Mouse (Mus musculus) midbrain, embryonic 12.5 days (tissue): Measurements from ENCODE around the gene Igf1r. TPM values are rescaled to one million over a fixed set of nuclear protein-coding genes. Genes with fewer than 3 reads are reported as not detected.

Source experiments
- ATAC-seq: fragments of 200-750 bp; cut with Nextera tagmentation; 2 replicates; pipeline ENCODE4 v1.8.0; 2017; ENCODE audit warnings: low read depth, moderate TSS enrichment, moderate library complexity; ENCODE audit not compliant: low FRiP score
- H3K27ac ChIP-seq: fragments of 300-500 bp; sonication (generic); replicated peaks from 2 replicates; pipeline ENCODE4 v1.5.1; 2016; ENCODE audit warnings: mild to moderate bottlenecking
- H3K27me3 ChIP-seq: fragments of 300-500 bp; sonication (generic); 2 replicates; pipeline ENCODE4 v1.6.1; 2016; ENCODE audit warnings: mild to moderate bottlenecking
- H3K36me3 ChIP-seq: fragments of 300-500 bp; sonication (generic); 2 replicates; pipeline ENCODE4 v1.6.1; 2016
- H3K4me1 ChIP-seq: fragments of 300-500 bp; sonication (generic); 2 replicates; pipeline ENCODE4 v1.6.1; 2016
- H3K4me2 ChIP-seq: fragments of 300-500 bp; sonication (generic); replicated peaks from 2 replicates; pipeline ENCODE4 v1.6.1; 2016; ENCODE audit warnings: mild to moderate bottlenecking, moderate library complexity
- H3K4me3 ChIP-seq: fragments of 300-500 bp; sonication (generic); 2 replicates; pipeline ENCODE4 v1.5.1; 2016; ENCODE audit warnings: mild to moderate bottlenecking
- H3K9ac ChIP-seq: fragments of 300-500 bp; sonication (generic); replicated peaks from 2 replicates; pipeline ENCODE4 v1.6.1; 2016; ENCODE audit warnings: mild to moderate bottlenecking, moderate library complexity
- H3K9me3 ChIP-seq: fragments of 300-500 bp; sonication (generic); 2 replicates; pipeline ENCODE4 v1.6.1; 2016; ENCODE audit warnings: mild to moderate bottlenecking
- WGBS: fragments of 180-500 bp; shearing (Covaris S2); methylation state at CpG from one replicate; pipeline ENCODE4 v1.1.7; 2016; 5-methylcytosine and 5-hydroxymethylcytosine counted together
- polyA plus RNA-seq: library from polyadenylated mRNA; unstranded; fragments of >200 nt; fragmentation: Nextera tagmentation; extraction: Ambion mirVana; gene quantifications from 2 replicates; pipeline ENCODE4 v1.2.1, GENCODE M21; 2016

Gene Igf1r
- polyA plus RNA-seq, 1 experiment from 2014 or later = 37.6 TPM

DNA sequence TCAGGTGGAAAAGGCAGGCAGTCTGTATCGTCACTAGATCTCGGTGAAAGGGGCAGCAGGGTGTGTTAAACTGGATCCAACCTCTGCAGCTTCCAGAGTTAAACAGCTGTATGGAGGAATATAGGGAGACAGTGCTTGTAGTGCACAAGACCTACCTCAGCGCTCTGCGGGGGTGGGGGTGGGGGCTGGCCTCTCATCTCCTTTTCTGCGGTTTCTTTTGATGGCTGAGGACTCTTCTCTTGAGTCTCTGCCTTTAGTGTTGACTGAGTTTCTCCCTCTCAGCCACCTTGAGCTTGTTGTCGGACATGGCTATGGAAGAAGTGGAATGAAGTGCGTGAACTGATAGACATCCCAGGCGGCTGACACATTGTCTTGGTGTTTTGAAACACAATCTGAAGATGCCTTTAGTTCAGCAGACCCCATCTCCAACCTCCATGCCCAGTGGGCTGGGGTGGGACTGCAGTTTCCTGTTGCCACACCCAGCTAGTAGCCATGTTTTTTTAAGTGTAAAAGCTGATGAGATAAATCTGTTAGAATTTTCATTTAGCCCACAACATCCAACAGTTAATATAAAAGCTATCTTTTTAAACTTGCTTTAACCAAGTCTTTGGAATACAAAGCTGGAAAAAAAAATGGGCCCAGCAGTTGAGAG is 253.3 kb downstream of the Igf1r start:
- Histone ChIP-seq H3K9me3 (no peaks in the 10 kb centered on the region), H3K27ac (no peak overlapping the region), H3K4me3 (no peak overlapping the region), H3K9ac (no peak overlapping the region), H3K4me2 (no peak overlapping the region), H3K27me3 (no peaks in the 10 kb centered on the region), H3K4me1 (no peaks in the 10 kb centered on the region), H3K36me3 (peaks cover 89% of the 10 kb centered on the region)
- ATAC-seq = no peak
- WGBS = 92% methylated on average over 8 of the region's 8 CpGs

DNA sequence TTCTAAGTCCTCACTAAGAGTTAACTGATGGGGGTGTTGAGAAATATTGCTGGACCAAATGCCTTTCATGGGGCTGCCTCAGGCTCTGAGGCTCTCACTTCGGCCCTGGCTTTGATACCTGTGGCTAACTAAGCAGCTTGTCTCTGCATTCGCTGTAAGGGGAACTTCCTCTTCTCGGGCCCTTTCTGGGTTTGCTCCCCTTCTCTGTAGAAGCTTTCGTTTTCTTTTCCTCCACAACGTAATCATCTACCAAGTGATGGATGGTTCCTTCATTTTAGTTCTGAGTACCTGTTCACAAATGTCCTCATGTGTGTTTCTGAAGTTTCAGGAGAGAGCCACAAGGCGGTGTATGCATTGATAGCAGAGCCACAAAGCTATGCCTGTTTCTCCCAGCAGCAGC is 256.4 kb downstream of the Igf1r start:
- H3K4me3 ChIP-seq = no peak overlapping the region
- no peaks in the 10 kb centered on the region for H3K9me3 ChIP-seq
- WGBS = 90% methylated on average over 6 of the region's 6 CpGs
- ATAC-seq = no peak
- no peak overlapping the region for H3K4me2 ChIP-seq
- no peak overlapping the region for H3K9ac ChIP-seq
- no peaks in the 10 kb centered on the region for H3K27me3 ChIP-seq
- H3K36me3 ChIP-seq = peaks cover 87% of the 10 kb centered on the region
- no peak overlapping the region for H3K27ac ChIP-seq
- no peaks in the 10 kb centered on the region for H3K4me1 ChIP-seq

DNA sequence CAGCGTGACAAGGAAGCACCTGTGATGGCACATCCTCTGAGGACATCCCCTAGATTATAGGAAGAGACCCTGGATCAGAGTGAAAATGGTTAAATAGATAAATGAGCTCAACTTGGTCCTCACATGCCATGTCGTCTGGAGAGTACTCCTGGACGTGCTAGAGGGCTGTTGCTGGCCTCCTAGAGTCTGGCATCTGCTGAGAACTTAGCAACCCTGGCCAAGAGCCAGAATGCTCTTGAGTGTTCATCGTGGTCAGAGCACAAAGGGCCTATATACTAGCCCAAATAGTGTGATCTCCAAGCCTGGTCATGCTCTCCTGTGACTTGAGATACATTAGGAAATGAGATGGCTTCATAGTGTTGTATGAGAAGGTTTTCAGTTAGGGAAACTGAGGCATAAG is 257.8 kb downstream of the Igf1r start:
- H3K36me3 ChIP-seq = peaks cover 83% of the 10 kb centered on the region
- ATAC-seq = no peak
- WGBS = 81% methylated on average over 4 of the region's 4 CpGs

DNA sequence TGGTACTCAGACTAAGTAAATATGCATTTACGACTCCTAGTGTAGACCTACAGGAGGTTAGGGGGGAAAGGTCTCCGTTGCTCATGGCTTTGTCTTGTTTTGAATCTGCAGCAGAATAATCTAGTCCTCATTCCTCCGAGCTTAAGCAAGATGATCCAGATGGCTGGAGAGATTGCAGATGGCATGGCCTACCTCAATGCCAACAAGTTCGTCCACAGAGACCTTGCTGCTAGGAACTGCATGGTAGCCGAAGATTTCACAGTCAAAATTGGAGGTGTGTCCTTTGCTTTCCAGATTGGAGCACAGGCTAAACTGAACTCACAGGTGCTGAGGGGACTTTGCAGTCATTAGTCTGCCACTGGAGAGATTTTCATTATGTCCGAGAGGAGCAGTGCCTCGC is 259.3 kb downstream of the Igf1r start:
- Histone ChIP-seq H3K4me2 (no peak overlapping the region), H3K9ac (no peak overlapping the region), H3K27ac (no peak overlapping the region), H3K4me3 (no peak overlapping the region), H3K9me3 (no peaks in the 10 kb centered on the region), H3K4me1 (no peaks in the 10 kb centered on the region), H3K27me3 (no peaks in the 10 kb centered on the region), H3K36me3 (peaks cover 84% of the 10 kb centered on the region)
- WGBS = 91% methylated on average over 7 of the region's 7 CpGs
- ATAC-seq = no peak

More for the DNA sequence above, 257.8 kb downstream of the Igf1r start:
- no peaks in the 10 kb centered on the region for H3K9me3 ChIP-seq
- H3K27me3 ChIP-seq = no peaks in the 10 kb centered on the region
- no peak overlapping the region for H3K27ac ChIP-seq
- H3K4me1 ChIP-seq = no peaks in the 10 kb centered on the region
- no peak overlapping the region for H3K4me2 ChIP-seq
- H3K9ac ChIP-seq = no peak overlapping the region
- no peak overlapping the region for H3K4me3 ChIP-seq

DNA sequence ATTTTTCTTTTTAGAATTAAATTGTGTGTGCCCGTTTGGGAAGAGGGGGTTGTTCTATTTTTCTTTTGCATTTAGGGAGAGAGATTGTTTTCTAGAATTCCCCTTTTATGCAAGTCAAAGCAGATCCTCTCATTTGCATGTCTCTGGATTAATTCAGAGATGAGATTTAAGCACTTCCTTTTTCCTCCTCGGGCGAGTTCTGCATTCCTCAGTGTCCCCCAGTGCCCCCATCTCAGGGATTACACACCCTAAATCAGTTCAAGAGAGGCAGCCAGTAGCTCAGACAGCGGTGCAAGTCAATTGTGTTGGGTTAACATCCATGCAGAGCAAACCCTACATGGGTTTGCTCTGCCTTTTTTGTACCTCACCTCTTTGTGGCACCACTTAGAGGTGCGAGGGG is 261.2 kb downstream of the Igf1r start:
- H3K27ac ChIP-seq = no peak overlapping the region
- 62% methylated on average over 5 of the region's 5 CpGs for WGBS
- no peaks in the 10 kb centered on the region for H3K4me1 ChIP-seq
- H3K4me2 ChIP-seq = no peak overlapping the region
- H3K9me3 ChIP-seq = no peaks in the 10 kb centered on the region
- no peaks in the 10 kb centered on the region for H3K27me3 ChIP-seq
- no peak overlapping the region for H3K9ac ChIP-seq
- H3K36me3 ChIP-seq = peaks cover 85% of the 10 kb centered on the region
- no peak for ATAC-seq
- H3K4me3 ChIP-seq = no peak overlapping the region

DNA sequence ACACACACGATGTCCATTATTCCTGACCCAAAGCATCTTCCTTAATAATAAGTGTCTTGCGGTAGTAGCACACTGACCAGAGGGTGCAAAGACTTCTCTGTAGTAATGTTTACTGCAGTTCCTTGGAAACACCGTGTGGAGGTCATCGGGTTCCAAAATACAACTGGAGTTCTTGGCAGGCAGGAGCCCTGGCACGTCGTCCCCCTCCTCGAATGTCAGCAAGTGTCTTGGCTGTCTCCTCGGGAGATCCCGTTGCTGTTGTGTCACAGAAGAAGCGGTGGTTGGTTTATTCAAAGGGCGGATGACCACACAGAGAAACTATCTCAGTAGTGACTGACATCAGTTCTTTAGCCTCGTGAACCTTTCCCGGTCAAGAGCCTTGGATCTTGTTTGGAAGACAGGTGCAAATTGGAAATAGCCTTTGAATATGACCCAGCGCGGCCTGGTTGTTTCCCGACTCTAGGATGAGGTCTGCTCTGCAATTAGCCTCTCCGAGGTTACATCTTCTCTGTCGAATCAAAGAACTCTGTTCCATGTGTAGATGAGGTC is 263.0 kb downstream of the Igf1r start:
- 92% methylated on average over 18 of the region's 18 CpGs for WGBS
- Histone ChIP-seq H3K4me2 (no peak overlapping the region), H3K9ac (no peak overlapping the region), H3K27ac (no peak overlapping the region), H3K27me3 (no peaks in the 10 kb centered on the region), H3K36me3 (peaks cover 83% of the 10 kb centered on the region), H3K4me1 (no peaks in the 10 kb centered on the region), H3K9me3 (no peaks in the 10 kb centered on the region), H3K4me3 (no peak overlapping the region)
- no peak for ATAC-seq

DNA sequence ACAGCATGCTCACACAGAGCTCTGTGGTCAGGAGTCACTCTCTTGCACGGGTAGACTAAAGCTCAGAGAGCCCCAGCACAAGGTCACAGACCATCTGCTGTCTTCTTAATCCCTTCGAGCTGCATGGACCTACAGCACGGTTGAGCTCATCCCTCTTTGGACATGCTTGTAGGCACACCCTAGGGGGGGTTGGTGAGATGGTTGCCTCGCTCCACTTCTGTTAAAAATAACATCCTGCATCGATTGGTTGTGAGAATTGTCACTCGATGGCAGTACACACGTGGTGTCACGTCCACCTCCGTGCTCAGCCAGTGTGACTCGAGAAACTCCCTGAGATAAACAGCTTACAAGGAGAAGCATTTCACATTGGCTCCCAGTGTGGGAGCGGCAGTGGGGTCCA is 266.3 kb downstream of the Igf1r start:
- no peak overlapping the region for H3K4me3 ChIP-seq
- no peaks in the 10 kb centered on the region for H3K9me3 ChIP-seq
- H3K4me2 ChIP-seq = no peak overlapping the region
- H3K36me3 ChIP-seq = peaks cover 63% of the 10 kb centered on the region
- no peaks in the 10 kb centered on the region for H3K27me3 ChIP-seq
- ATAC-seq = no peak
- H3K4me1 ChIP-seq = no peaks in the 10 kb centered on the region
- no peak overlapping the region for H3K9ac ChIP-seq
- H3K27ac ChIP-seq = no peak overlapping the region
- WGBS = 87% methylated on average over 11 of the region's 11 CpGs

DNA sequence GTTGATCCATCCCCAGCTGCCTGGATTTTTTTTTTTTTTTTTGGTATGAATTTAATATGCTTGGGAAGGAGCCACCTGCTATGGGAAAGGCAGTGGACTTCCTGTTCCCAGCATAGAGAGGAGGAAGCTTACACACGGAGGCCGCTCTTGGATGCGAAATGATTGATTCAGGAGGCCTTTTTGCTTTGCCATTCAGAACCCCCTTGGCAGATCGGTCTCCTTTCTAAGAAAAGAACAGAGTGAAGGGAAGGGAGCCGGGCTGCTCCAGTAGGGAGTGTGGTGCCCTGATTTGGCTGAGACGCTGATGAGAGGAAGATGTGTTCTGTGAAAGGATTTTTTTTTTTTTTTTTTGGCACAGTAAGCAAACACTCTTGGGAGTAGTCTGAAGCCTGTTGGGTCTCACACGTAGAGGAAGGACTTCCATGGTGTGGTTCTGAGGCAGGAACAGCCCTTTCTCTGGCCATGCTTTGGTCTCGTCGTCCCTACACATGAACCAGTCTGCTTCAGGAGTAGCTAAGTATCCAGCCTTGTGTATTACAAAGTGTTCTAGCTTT is 269.1 kb downstream of the Igf1r start:
- Histone ChIP-seq H3K36me3 (peaks cover 63% of the 10 kb centered on the region), H3K9ac (no peak overlapping the region), H3K4me1 (no peaks in the 10 kb centered on the region), H3K4me3 (no peak overlapping the region), H3K9me3 (no peaks in the 10 kb centered on the region), H3K27ac (no peak overlapping the region), H3K27me3 (no peaks in the 10 kb centered on the region), H3K4me2 (no peak overlapping the region)
- WGBS = 88% methylated on average over 9 of the region's 9 CpGs
- no peak for ATAC-seq

DNA sequence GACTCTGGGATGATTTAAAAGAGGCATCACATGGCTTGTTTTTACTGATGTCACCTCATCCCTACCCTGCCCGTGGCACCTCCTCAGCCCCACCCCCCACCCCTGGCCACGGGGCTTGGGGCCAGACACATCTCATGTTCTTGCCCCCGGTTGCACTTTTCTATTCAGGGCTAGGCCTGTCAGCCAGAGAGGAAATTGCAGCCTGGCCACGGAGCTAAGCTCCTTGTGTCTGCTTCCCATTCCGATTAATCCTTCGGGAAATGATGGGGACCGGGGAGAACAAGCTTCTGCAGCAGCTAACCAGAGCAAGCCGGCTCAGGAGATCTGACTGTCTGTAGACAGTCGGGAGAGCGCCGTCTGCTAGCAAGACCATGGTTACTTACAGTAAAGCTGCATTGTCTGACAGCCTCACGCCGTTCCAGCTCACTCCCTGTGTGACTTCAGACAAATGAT is 270.8 kb downstream of the Igf1r start:
- Histone ChIP-seq H3K9ac (no peak overlapping the region), H3K36me3 (peaks cover 47% of the 10 kb centered on the region)

DNA sequence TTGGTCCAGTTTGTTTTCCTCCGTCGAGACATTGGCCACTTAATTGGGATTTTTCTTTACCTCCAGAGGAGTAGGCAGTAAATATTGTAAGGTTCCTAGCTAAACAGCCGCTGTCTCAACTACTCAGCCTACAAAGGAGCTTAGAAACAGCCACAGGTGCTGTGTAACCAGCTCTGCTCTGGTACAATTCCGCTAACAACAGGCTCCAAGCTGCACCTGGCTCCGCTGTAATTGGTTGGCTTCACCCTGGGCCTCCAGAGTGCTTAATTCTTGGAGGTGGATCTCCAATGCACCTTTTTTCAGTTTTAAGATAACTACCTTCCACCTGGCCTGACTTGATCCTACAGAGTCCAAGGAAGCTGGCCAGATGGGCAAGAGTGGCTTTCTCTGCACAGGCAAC is 271.4 kb downstream of the Igf1r start:
- Histone ChIP-seq H3K4me1 (peaks cover 9% of the 10 kb centered on the region), H3K4me2 (no peak overlapping the region), H3K9ac (no peak overlapping the region), H3K27me3 (no peaks in the 10 kb centered on the region), H3K9me3 (no peaks in the 10 kb centered on the region), H3K4me3 (no peak overlapping the region), H3K27ac (peak overlapping the region; percentile 60; the same call in 1 of the 2 replicates), H3K36me3 (peaks cover 40% of the 10 kb centered on the region)
- ATAC-seq = no peak
- 96% methylated on average over 5 of the region's 5 CpGs for WGBS

More for the DNA sequence above, 270.8 kb downstream of the Igf1r start:
- Histone ChIP-seq H3K4me2 (no peak overlapping the region), H3K27me3 (no peaks in the 10 kb centered on the region), H3K27ac (peak overlapping the region; percentile 60), H3K9me3 (no peaks in the 10 kb centered on the region), H3K4me1 (peaks cover 5% of the 10 kb centered on the region), H3K4me3 (no peak overlapping the region)
- 50% methylated on average over 13 of the region's 13 CpGs for WGBS
- peak; percentile 41; the same call in 1 of the 2 replicates for ATAC-seq

DNA sequence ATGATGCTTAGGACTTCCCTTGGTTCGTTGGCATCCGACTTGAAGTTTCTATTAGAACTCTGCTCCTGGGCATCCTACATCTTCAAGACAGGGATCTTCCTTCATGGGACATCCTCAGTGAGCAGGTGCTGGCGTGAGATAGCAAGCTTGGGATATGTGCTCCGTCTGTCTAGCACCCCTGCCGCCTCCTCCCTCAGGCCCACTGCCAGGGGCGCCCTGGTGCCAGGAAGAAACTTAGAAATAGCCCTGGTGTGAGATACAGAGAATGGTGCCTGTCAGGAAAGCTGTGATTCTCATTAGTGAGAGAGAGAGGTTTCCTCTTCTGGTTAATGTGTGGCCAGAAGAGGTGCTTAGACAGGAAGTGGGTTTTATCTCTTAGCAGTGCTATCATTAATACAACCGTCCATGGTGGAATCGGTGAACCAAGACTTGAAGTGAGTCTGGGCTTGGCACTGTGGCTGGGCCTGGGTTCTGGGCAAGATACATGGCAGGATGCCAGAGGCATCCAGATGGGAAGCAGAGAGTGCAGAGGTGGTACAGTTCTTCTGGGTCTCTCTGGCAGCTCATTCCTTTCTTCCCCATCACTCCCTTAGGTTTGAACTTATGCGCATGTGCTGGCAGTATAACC is 272.9 kb downstream of the Igf1r start:
- ATAC-seq = no peak
- Histone ChIP-seq H3K27me3 (no peaks in the 10 kb centered on the region), H3K4me2 (no peak overlapping the region), H3K4me3 (no peak overlapping the region), H3K36me3 (peaks cover 37% of the 10 kb centered on the region), H3K27ac (no peak overlapping the region), H3K4me1 (peaks cover 9% of the 10 kb centered on the region), H3K9ac (no peak overlapping the region), H3K9me3 (no peaks in the 10 kb centered on the region)
- WGBS = 92% methylated on average over 9 of the region's 9 CpGs

DNA sequence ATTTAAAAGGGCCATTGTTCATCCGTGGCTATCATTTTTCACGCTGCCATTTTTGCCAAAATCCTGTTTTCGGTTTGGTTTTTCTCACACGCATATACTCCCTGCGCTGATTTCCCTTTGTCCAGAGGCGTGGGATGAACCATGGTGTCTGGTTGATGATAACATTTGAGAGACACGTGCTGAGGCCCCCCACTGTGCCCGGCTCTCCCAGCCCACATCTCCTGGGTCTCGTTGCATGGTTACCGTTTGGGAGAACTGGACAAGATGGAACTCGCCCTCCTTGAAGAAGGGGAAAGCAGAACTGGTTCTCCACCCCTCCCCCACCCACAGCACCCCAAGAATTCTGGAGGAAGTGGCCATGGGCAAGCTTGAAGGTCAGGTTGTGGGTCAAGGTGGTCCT is 274.4 kb downstream of the Igf1r start:
- Histone ChIP-seq H3K9ac (no peak overlapping the region), H3K36me3 (peaks cover 47% of the 10 kb centered on the region), H3K4me1 (peaks cover 9% of the 10 kb centered on the region), H3K4me3 (no peak overlapping the region), H3K27me3 (no peaks in the 10 kb centered on the region), H3K27ac (no peak overlapping the region), H3K9me3 (no peaks in the 10 kb centered on the region), H3K4me2 (no peak overlapping the region)
- 79% methylated on average over 11 of the region's 11 CpGs for WGBS
- no peak for ATAC-seq
